Mouse (Mus musculus): ENCODE measurements around the gene Cux2.

GRCm38 (mm10) chr5:121870832-121871231, 179.1 kb downstream of the Cux2 start:
- TF ChIP-seq CTCF (IDR thresholded peaks at IDR 0.05; ENCODE audit: low read depth, low read length) (no peak), POLR2A (IDR thresholded peaks at IDR 0.05; ENCODE audit: borderline replicate concordance, low read depth, low read length) (no peak)

All from bone marrow macrophage, adult 2 months (primary cell).